Mouse (Mus musculus): ENCODE results near the gene Adgrb2. TPM values are rescaled to one million over a fixed set of nuclear protein-coding genes. Genes with fewer than 3 reads are reported as not detected.

Gene Adgrb2
- total and polyA plus RNA-seq, 3 experiments = 0.04 to 0.15 TPM; not detected in 1

- H3K27ac ChIP-seq (ENCODE audit: control insufficient read depth, low read depth, low read length) = no peak overlapping the region
- TF ChIP-seq MAFK (IDR thresholded peaks at IDR 0.05; ENCODE audit: borderline replicate concordance, low read depth, low read length) (no peak), MAZ (IDR thresholded peaks at IDR 0.05; ENCODE audit: low read depth, low read length) (no peak), POLR2AphosphoS2 (IDR thresholded peaks at IDR 0.05; ENCODE audit: low read length) (no peak), GATA1 (IDR thresholded peaks at IDR 0.05; ENCODE audit: low read depth, low read length) (no peak), POLR2A (IDR thresholded peaks at IDR 0.05; ENCODE audit: control insufficient read depth in 1 of 2, insufficient read depth in 1 of 2, low read depth in 1 of 2, low read length in 2 of 2, poor library complexity in 1 of 2) (no peak), USF2 (IDR thresholded peaks at IDR 0.05; ENCODE audit: borderline replicate concordance in 1 of 2, insufficient read depth in 1 of 2, low read depth in 1 of 2, low read length in 2 of 2) (no peak), TBP (IDR thresholded peaks at IDR 0.05; ENCODE audit: low read depth, low read length) (no peak), UBTF (IDR thresholded peaks at IDR 0.05; ENCODE audit: borderline replicate concordance, insufficient read depth, low read depth, low read length) (no peak), CHD1 (IDR thresholded peaks at IDR 0.05; ENCODE audit: low read depth, low read length) (no peak), RAD21 (IDR thresholded peaks at IDR 0.05; ENCODE audit: low read depth, low read length) (no peak), ELF1 (IDR thresholded peaks at IDR 0.05; ENCODE audit: low read depth, low read length) (no peak), USF1 (IDR thresholded peaks at IDR 0.05; ENCODE audit: low read depth, low read length) (no peak), POLR2AphosphoS5 (IDR thresholded peaks at IDR 0.05; ENCODE audit: borderline replicate concordance, low read depth, low read length) (no peak), EP300 (IDR thresholded peaks at IDR 0.05; ENCODE audit: low read depth in 1 of 2, low read length in 2 of 2) (no peak), TCF12 (IDR thresholded peaks at IDR 0.05; ENCODE audit: low read depth, low read length) (no peak), MYB (IDR thresholded peaks at IDR 0.05; ENCODE audit: low read depth, low read length) (no peak), ZNF384 (IDR thresholded peaks at IDR 0.05; ENCODE audit: low read depth, low read length) (no peak), MYC (IDR thresholded peaks at IDR 0.05; ENCODE audit: low read depth, low read length) (no peak), MEF2A (IDR thresholded peaks at IDR 0.05; ENCODE audit: extremely low read depth, insufficient replicate concordance, low read depth, low read length, poor library complexity, severe bottlenecking) (no peak), BHLHE40 (IDR thresholded peaks at IDR 0.05; ENCODE audit: borderline replicate concordance, low read depth, low read length) (no peak)
- no peaks in the 10 kb centered on the region for H3K36me3 ChIP-seq (ENCODE audit: control insufficient read depth in 1 of 2, insufficient read depth in 2 of 2, low read length in 2 of 2)
- DNase-seq (ENCODE audit: low read depth, low spot score) = no peak
- H3K79me2 ChIP-seq (ENCODE audit: control insufficient read depth, insufficient read depth, low read length, poor library complexity) = no peaks in the 10 kb centered on the region
- H3K27me3 ChIP-seq (ENCODE audit: control insufficient read depth in 1 of 2, insufficient read depth in 2 of 2, low read length in 2 of 2) = peaks cover 0 to 2% of the 10 kb centered on the region in 2 experiments; a peak in 1 of 4 replicates
- H3K4me3 ChIP-seq (ENCODE audit: control insufficient read depth in 1 of 2, insufficient read depth in 1 of 2, low read depth in 2 of 2, low read length in 2 of 2) = no peak overlapping the region
- no peaks in the 10 kb centered on the region for H3K9me3 ChIP-seq (replicated peaks; ENCODE audit: insufficient read depth, low read length)
- H3K4me1 ChIP-seq (ENCODE audit: control insufficient read depth in 1 of 2, insufficient read depth in 2 of 2, low read length in 2 of 2) = no peaks in the 10 kb centered on the region
- no peak overlapping the region for H3K9ac ChIP-seq (ENCODE audit: control insufficient read depth, low read depth, low read length, poor library complexity, severe bottlenecking)
Measured at GRCm38 (mm10) chr4:130023511-130024231, 39.0 kb downstream of the Adgrb2 start.

Data from MEL (cell line).